Mouse (Mus musculus): Measurements from ENCODE around the gene Pgghg.

GRCm38 (mm10) chr7:140955342-140955741 lies 14.2 kb downstream of the Pgghg start:
- no peak for TF ChIP-seq CTCF (IDR thresholded peaks at IDR 0.05; ENCODE audit: extremely low read depth, insufficient read length, insufficient replicate concordance, low read depth, low read length)
- no peak for TF ChIP-seq POLR2A (IDR thresholded peaks at IDR 0.05; ENCODE audit: low read depth, low read length)

Data from small intestine, adult 2 months (tissue).